Mouse (Mus musculus) heart, postnatal 0 days (tissue): ENCODE results near the gene Kcnn3.

Experiments
- CTCF ChIP-seq: IDR thresholded peaks from 2 replicates; pipeline ENCODE4 v1.5.1; 2016; ENCODE audit warnings: antibody characterized with exemption, control low read depth, low read depth
- EP300 ChIP-seq: IDR thresholded peaks from 2 replicates; pipeline ENCODE4 v1.6.1; 2016; ENCODE audit warnings: antibody characterized with exemption, low read depth

GRCm38 (mm10) chr3:89677617-89678016 is 157.7 kb downstream of the Kcnn3 start:
- TF ChIP-seq CTCF (no peak), EP300 (no peak)
